Mouse (Mus musculus) cerebellum, adult 2 months (tissue): Measurements from ENCODE around the gene Zfp598.

Experiments
- CTCF ChIP-seq: fragments of 200-500 bp; IDR thresholded peaks from 2 replicates; pipeline ENCODE4 v1.5.1; 2011; ENCODE audit warnings: low read depth, mild to moderate bottlenecking, control low read depth, low read length, moderate library complexity, borderline replicate concordance; ENCODE audit not compliant: insufficient read depth
- POLR2A ChIP-seq: fragments of 200-500 bp; IDR thresholded peaks from 2 replicates; pipeline ENCODE4 v1.6.1; 2011; ENCODE audit warnings: low read length, control low read depth, borderline replicate concordance; ENCODE audit not compliant: insufficient read depth

- TF ChIP-seq CTCF (no peak), POLR2A (no peak)
Measured at GRCm38 (mm10) chr17:24641944-24642343, 27.5 kb upstream of the Zfp598 start.
